In the genomic region with DNA sequence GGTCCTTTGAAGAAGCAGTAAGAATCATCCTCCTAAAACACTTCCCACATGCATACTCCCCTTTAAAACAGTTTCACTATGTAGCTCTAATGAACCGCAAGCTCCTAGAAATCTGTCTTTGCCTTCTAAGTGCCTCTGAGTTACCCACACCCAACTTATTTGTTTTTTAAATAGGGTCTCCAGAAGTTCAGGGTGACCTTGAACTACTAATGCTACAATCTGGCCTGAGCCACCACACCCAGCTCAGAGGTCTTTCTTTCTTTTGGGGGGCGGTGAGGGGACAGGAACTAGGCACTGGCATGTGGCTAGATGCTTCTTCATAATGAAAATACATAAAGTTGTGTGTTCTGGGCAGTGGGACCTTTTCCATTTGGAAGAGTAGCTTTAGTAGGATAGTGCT, we compare ENCODE assay signal across 28 mouse cellular contexts. TPM values are rescaled to one million over a fixed set of nuclear protein-coding genes. Genes with fewer than 3 reads are reported as not detected.
"Had no signal": no experiment of that assay in that cellular context is flagged by ENCODE, and none has a peak within 500 bp of the region (broad histone marks: within the 10 kb centered on the region; RNA-seq: fewer than 3 reads in every experiment).

No protein-coding gene starts in this region.

- H3K36me3 ChIP-seq: heart, embryonic 10.5 days; heart, embryonic 12.5 days; intestine, embryonic 15.5 days; limb, embryonic 10.5 days had no signal

- H3K27ac ChIP-seq: gastrocnemius, adult 2 months; heart, embryonic 10.5 days; hindbrain, embryonic 10.5 days; hindbrain, embryonic 12.5 days; hindbrain, embryonic 14.5 days; intestine, embryonic 15.5 days; kidney, embryonic 15.5 days; kidney, postnatal 0 days; layer of hippocampus, adult 2 months; left cerebral cortex, adult 2 months; limb, embryonic 10.5 days; limb, embryonic 12.5 days; liver, embryonic 14.5 days had no signal

- DNase-seq: gastrocnemius, adult 2 months; gastrocnemius, postnatal 10 days; gastrocnemius, postnatal 25 days; heart, adult 18-20 months; heart, postnatal 10 days; heart, postnatal 4 days; kidney, adult 18-20 months; kidney, adult 8-10 months; kidney, postnatal 14 days; kidney, postnatal 4 days; liver had no signal

- H3K4me2 ChIP-seq: heart, embryonic 12.5 days; hindbrain, embryonic 12.5 days; hindbrain, embryonic 14.5 days; intestine, embryonic 15.5 days; kidney, embryonic 15.5 days; limb, embryonic 12.5 days; liver, embryonic 11.5 days had no signal

- H3K9me3 ChIP-seq: heart, embryonic 10.5 days; heart, embryonic 12.5 days; hindbrain, embryonic 10.5 days; hindbrain, embryonic 12.5 days; intestine, embryonic 15.5 days; kidney, embryonic 15.5 days; limb, embryonic 10.5 days; limb, embryonic 12.5 days had no signal

- H3K27me3 ChIP-seq: hindbrain, embryonic 12.5 days; intestine, embryonic 15.5 days had no signal

- H3K4me1 ChIP-seq: heart, embryonic 10.5 days; heart, embryonic 12.5 days; hindbrain, embryonic 10.5 days; hindbrain, embryonic 12.5 days; intestine, embryonic 15.5 days; limb, embryonic 10.5 days; limb, embryonic 12.5 days had no signal

- H3K4me3 ChIP-seq: gastrocnemius, adult 2 months; heart, embryonic 10.5 days; heart, embryonic 12.5 days; hindbrain, embryonic 10.5 days; hindbrain, embryonic 12.5 days; intestine, embryonic 15.5 days; kidney, embryonic 15.5 days; layer of hippocampus, adult 2 months; left cerebral cortex, adult 2 months; limb, embryonic 10.5 days; limb, embryonic 12.5 days had no signal

- ATAC-seq: hindbrain, embryonic 16.5 days; intestine, postnatal 0 days had no signal

- H3K9ac ChIP-seq: heart, embryonic 12.5 days; hindbrain, embryonic 12.5 days; hindbrain, embryonic 14.5 days; intestine, embryonic 15.5 days; kidney, embryonic 15.5 days; limb, embryonic 12.5 days; liver, embryonic 14.5 days had no signal

RNA-seq across cellular contexts. Expression of a gene that starts 40.6 kb away (rescaled TPM):
- polyA plus RNA-seq: inflammation-experienced regulatory T-cells, adult 6 months; limb, embryonic 10.5 days had no signal
